Mouse (Mus musculus) myocyte (in vitro differentiated cells): ENCODE data around the gene Stk32c. TPM values are rescaled to one million over a fixed set of nuclear protein-coding genes. Genes with fewer than 3 reads are reported as not detected.

ENCODE experiments used
- H3K27me3 ChIP-seq: one replicate; pipeline ENCODE4 v1.6.1; 2011; ENCODE audit not compliant: control insufficient read depth, insufficient read depth, insufficient read length
- H3K36me3 ChIP-seq: one replicate; pipeline ENCODE4 v1.6.1; 2011; ENCODE audit not compliant: control insufficient read depth, insufficient read depth
- H3K4me2 ChIP-seq: one replicate; pipeline ENCODE4 v1.6.1; 2011; ENCODE audit warnings: low read depth, control low read depth
- H3K4me3 ChIP-seq: one replicate; pipeline ENCODE4 v1.5.1; 2011; ENCODE audit warnings: mild to moderate bottlenecking, control low read depth, moderate library complexity
- H3K79me2 ChIP-seq: one replicate; pipeline ENCODE4 v1.6.1; 2011; ENCODE audit not compliant: control insufficient read depth, insufficient read depth
- H3ac ChIP-seq: one replicate; pipeline ENCODE4 v1.6.1; 2011; ENCODE audit not compliant: control insufficient read depth, insufficient read length
- CEBPB ChIP-seq: IDR thresholded peaks from 2 replicates; pipeline ENCODE4 v1.6.1; 2011; ENCODE audit warnings: mild to moderate bottlenecking, moderate library complexity; ENCODE audit not compliant: poor library complexity, insufficient read depth, severe bottlenecking
- E2F4 ChIP-seq: IDR thresholded peaks from one replicate; pipeline ENCODE4 v1.6.1; 2011; ENCODE audit warnings: mild to moderate bottlenecking, control low read depth, moderate library complexity; ENCODE audit not compliant: insufficient read depth
- MAX ChIP-seq: IDR thresholded peaks from one replicate; pipeline ENCODE4 v1.6.1; 2011; ENCODE audit warnings: low read depth, mild to moderate bottlenecking, control low read depth
- MYOD1 ChIP-seq, 3 experiments: IDR thresholded peaks; one replicate each; pipeline ENCODE4 v1.6.1; 2011; ENCODE audit warnings: control low read depth in 2 of 3, low read depth in 2 of 3, mild to moderate bottlenecking in 2 of 3, moderate library complexity in 1 of 3; ENCODE audit not compliant: insufficient read length in 2 of 3, control insufficient read depth in 1 of 3
- MYOG ChIP-seq, 3 experiments: IDR thresholded peaks; one replicate each; pipeline ENCODE4 v1.6.1; 2011; ENCODE audit warnings: control low read depth in 2 of 3, low read depth in 2 of 3, mild to moderate bottlenecking in 2 of 3; ENCODE audit not compliant: insufficient read length in 2 of 3, control insufficient read depth in 1 of 3, insufficient read depth in 1 of 3
- POLR2A ChIP-seq: IDR thresholded peaks from one replicate; pipeline ENCODE4 v1.6.1; 2011; ENCODE audit warnings: low read depth, mild to moderate bottlenecking, control low read depth, moderate library complexity; ENCODE audit not compliant: insufficient read length
- POLR2AphosphoS2 ChIP-seq: IDR thresholded peaks from one replicate; pipeline ENCODE4 v1.6.1; 2011; ENCODE audit warnings: low read depth, control low read depth; ENCODE audit not compliant: insufficient read length
- REST ChIP-seq: IDR thresholded peaks from one replicate; pipeline ENCODE4 v1.6.1; 2011; ENCODE audit warnings: mild to moderate bottlenecking, control low read depth, moderate library complexity; ENCODE audit not compliant: insufficient read depth, insufficient read length
- SRF ChIP-seq: IDR thresholded peaks from one replicate; pipeline ENCODE4 v1.6.1; 2011; ENCODE audit warnings: low read depth; ENCODE audit not compliant: control insufficient read depth, insufficient read length
- TCF12 ChIP-seq: IDR thresholded peaks from one replicate; pipeline ENCODE4 v1.6.1; 2011; ENCODE audit warnings: mild to moderate bottlenecking, control low read depth; ENCODE audit not compliant: poor library complexity, insufficient read depth, severe bottlenecking
- TCF3 ChIP-seq: IDR thresholded peaks from one replicate; pipeline ENCODE4 v1.6.1; 2011; ENCODE audit warnings: low read depth, control low read depth; ENCODE audit not compliant: insufficient read length
- USF1 ChIP-seq: IDR thresholded peaks from one replicate; pipeline ENCODE4 v1.6.1; 2011; ENCODE audit warnings: low read depth, mild to moderate bottlenecking, control low read depth, moderate library complexity
- polyA plus RNA-seq: library from polyadenylated mRNA; unstranded; fragments of >200 nt; fragmentation: generic; extraction: Trizol; gene quantifications from one replicate; pipeline ENCODE4 v1.2.1, GENCODE M21; 2012; ENCODE audit warnings: missing spikeins

The Stk32c gene
- polyA plus RNA-seq, 1 experiment = 1.0 TPM

- Histone ChIP-seq H3ac (no peak overlapping the region), H3K27me3 (peaks cover 38% of the 10 kb centered on the region), H3K4me2 (no peak overlapping the region), H3K4me3 (no peak overlapping the region), H3K79me2 (no peaks in the 10 kb centered on the region), H3K36me3 (no peaks in the 10 kb centered on the region)
- no peak for TF ChIP-seq REST
- TF ChIP-seq E2F4 = no peak
- no peak for TF ChIP-seq POLR2A
- TF ChIP-seq TCF3 = no peak
- TF ChIP-seq POLR2AphosphoS2 = no peak
- no peak for TF ChIP-seq MAX
Observed at GRCm38 (mm10) chr7:139103960-139104381, 109.1 kb downstream of the Stk32c start.

GRCm38 (mm10) chr7:139101826-139102225, 111.3 kb downstream of the Stk32c start:
- TF ChIP-seq TCF3 = no peak
- TF ChIP-seq POLR2AphosphoS2 = no peak
- TF ChIP-seq POLR2A = no peak
- TF ChIP-seq REST = no peak
- TF ChIP-seq TCF12 = no peak
- no peak for TF ChIP-seq SRF
- TF ChIP-seq E2F4 = no peak
- no peak for TF ChIP-seq MAX
- TF ChIP-seq USF1 = no peak
- TF ChIP-seq MYOG (IDR thresholded peaks at IDR 0.05; ENCODE audit: control insufficient read depth in 1 of 3, insufficient read depth in 1 of 3, insufficient read length in 2 of 3, low read depth in 2 of 3) = no peak
- no peak for TF ChIP-seq CEBPB
- TF ChIP-seq MYOD1 (IDR thresholded peaks at IDR 0.05; ENCODE audit: control insufficient read depth in 1 of 3, insufficient read length in 2 of 3, low read depth in 2 of 3) = no peak
- Histone ChIP-seq H3K4me3 (no peak overlapping the region), H3K27me3 (peaks cover 57% of the 10 kb centered on the region), H3ac (no peak overlapping the region), H3K79me2 (no peaks in the 10 kb centered on the region), H3K4me2 (no peak overlapping the region), H3K36me3 (no peaks in the 10 kb centered on the region)

- no peaks in the 10 kb centered on the region for H3K79me2 ChIP-seq
- H3K36me3 ChIP-seq = no peaks in the 10 kb centered on the region
- H3K27me3 ChIP-seq = peaks cover 62% of the 10 kb centered on the region
- TF ChIP-seq SRF (no peak), MYOG (IDR thresholded peaks at IDR 0.05; ENCODE audit: control insufficient read depth in 1 of 3, insufficient read depth in 1 of 3, insufficient read length in 2 of 3, low read depth in 2 of 3) (no peak), REST (no peak), CEBPB (no peak), POLR2A (no peak), USF1 (no peak), E2F4 (no peak), MAX (no peak)
- H3K4me2 ChIP-seq = no peak overlapping the region
- H3K4me3 ChIP-seq = no peak overlapping the region
- H3ac ChIP-seq = no peak overlapping the region
Observed at GRCm38 (mm10) chr7:139101286-139101804, 111.8 kb downstream of the Stk32c start.

GRCm38 (mm10) chr7:139100531-139101095, 112.5 kb downstream of the Stk32c start:
- no peak overlapping the region for H3ac ChIP-seq
- no peak overlapping the region for H3K4me2 ChIP-seq
- no peaks in the 10 kb centered on the region for H3K79me2 ChIP-seq
- no peak overlapping the region for H3K4me3 ChIP-seq
- H3K27me3 ChIP-seq = peaks cover 67% of the 10 kb centered on the region
- H3K36me3 ChIP-seq = no peaks in the 10 kb centered on the region
- no peak for TF ChIP-seq MYOG (IDR thresholded peaks at IDR 0.05; ENCODE audit: control insufficient read depth in 1 of 3, insufficient read depth in 1 of 3, insufficient read length in 2 of 3, low read depth in 2 of 3)
- no peak for TF ChIP-seq USF1
- no peak for TF ChIP-seq E2F4
- no peak for TF ChIP-seq POLR2AphosphoS2
- no peak for TF ChIP-seq TCF12
- no peak for TF ChIP-seq TCF3
- TF ChIP-seq MYOD1 (IDR thresholded peaks at IDR 0.05; ENCODE audit: control insufficient read depth in 1 of 3, insufficient read length in 2 of 3, low read depth in 2 of 3) = no peak
- no peak for TF ChIP-seq SRF
- no peak for TF ChIP-seq MAX
- TF ChIP-seq REST = no peak
- no peak for TF ChIP-seq POLR2A
- TF ChIP-seq CEBPB = no peak

- no peak for TF ChIP-seq E2F4
- H3ac ChIP-seq = no peak overlapping the region
- H3K27me3 ChIP-seq = peaks cover 88% of the 10 kb centered on the region
- no peak overlapping the region for H3K4me2 ChIP-seq
- H3K79me2 ChIP-seq = no peaks in the 10 kb centered on the region
- no peaks in the 10 kb centered on the region for H3K36me3 ChIP-seq
- H3K4me3 ChIP-seq = no peak overlapping the region
Observed at GRCm38 (mm10) chr7:139096399-139096798, 116.7 kb downstream of the Stk32c start.
